Mouse (Mus musculus): Measurements from ENCODE around the gene Akap6.

- TF ChIP-seq POLR2A (IDR thresholded peaks at IDR 0.05; ENCODE audit: insufficient read length, low read depth) (no peak), E2F4 (IDR thresholded peaks at IDR 0.05; ENCODE audit: insufficient read depth) (no peak), MAX (IDR thresholded peaks at IDR 0.05; ENCODE audit: low read depth) (no peak), CEBPB (IDR thresholded peaks at IDR 0.05; ENCODE audit: insufficient read depth, poor library complexity, severe bottlenecking) (no peak), USF1 (IDR thresholded peaks at IDR 0.05; ENCODE audit: low read depth) (no peak)
These were observed 6.8 kb upstream of the Akap6 start for GRCm38 (mm10) chr12:52692290-52692974.

Measured in myocyte (in vitro differentiated cells).